Mouse (Mus musculus) brown adipose tissue, adult 24 weeks (tissue): ENCODE data around the gene Zfp422. TPM values are rescaled to one million over a fixed set of nuclear protein-coding genes. Genes with fewer than 3 reads are reported as not detected.

Experiments used
- polyA plus RNA-seq: library from polyadenylated mRNA; stranded (reverse); fragments of >200 nt; gene quantifications from 2 replicates; pipeline ENCODE4 v1.2.4, GENCODE M21; 2012; ENCODE audit not compliant: missing spikeins, insufficient read depth, insufficient read length

Zfp422 gene
- polyA plus RNA-seq, 1 experiment = 10.3 TPM

Other genes starting within 250 kb of the Zfp422 start
- gene Alox5, start 167.8 kb downstream of the Zfp422 start, polyA plus RNA-seq = 1.3 and 2.8 TPM in 2 replicates
- not detected in 2 replicates for gene Olfr211, start 139.9 kb downstream of the Zfp422 start, polyA plus RNA-seq
- not detected in 2 replicates for gene Olfr212, start 122.5 kb downstream of the Zfp422 start, polyA plus RNA-seq
- gene Olfr213, start 90.5 kb downstream of the Zfp422 start, polyA plus RNA-seq = not detected in 2 replicates
- not detected in 2 replicates for gene Gm5580, start 77.9 kb downstream of the Zfp422 start, polyA plus RNA-seq
- gene Olfr214, start 74.8 kb downstream of the Zfp422 start, polyA plus RNA-seq = not detected in 2 replicates
- not detected in 2 replicates for gene Olfr215, start 44.8 kb downstream of the Zfp422 start, polyA plus RNA-seq
- 39.6 and 45.2 TPM in 2 replicates for gene Depp1, start 21.6 kb upstream of the Zfp422 start, polyA plus RNA-seq
- 3.6 and 4.2 TPM in 2 replicates for gene Rassf4, start 45.0 kb upstream of the Zfp422 start, polyA plus RNA-seq
- not detected in 2 replicates for gene Tmem72, start 87.9 kb upstream of the Zfp422 start, polyA plus RNA-seq